Mouse (Mus musculus) cerebellum, postnatal 25 days (tissue): ENCODE measurements around the gene Gbp7.

Source experiments
- DNase-seq, 2 experiments: peaks; one replicate each; pipeline ENCODE4 v3.0.0; 2021; ENCODE audit warnings: mixed read lengths in 2 of 2

Gbp7 gene

DNA sequence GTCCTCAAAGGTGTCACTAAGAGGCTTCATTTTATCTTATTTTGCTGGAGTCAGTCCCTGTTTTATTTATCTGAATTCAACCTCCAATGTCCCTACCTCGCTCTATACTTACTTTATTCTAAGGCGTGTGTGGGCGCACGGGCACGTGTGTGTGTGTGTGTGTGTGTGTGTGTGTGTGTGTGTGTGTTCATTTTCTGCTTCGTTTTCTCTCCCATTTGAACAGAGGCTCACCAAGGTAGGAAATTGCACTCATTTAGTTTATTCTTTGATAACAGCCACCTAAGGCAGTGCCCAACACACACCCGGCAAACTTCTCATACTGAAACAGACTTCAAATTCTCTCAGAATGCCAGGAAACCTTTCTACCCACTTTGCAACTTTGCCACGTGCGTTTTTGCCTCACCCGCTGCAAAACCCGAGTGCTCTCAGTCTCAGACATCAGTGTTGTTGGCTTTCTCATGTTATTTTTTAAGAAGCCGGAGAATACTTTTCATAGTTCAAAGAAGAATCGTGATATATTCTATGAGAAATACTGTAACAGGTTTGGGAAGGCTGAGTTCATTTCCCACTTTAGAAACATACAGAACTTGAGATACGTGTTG, 31.0 kb downstream of the Gbp7 start:
- DNase-seq = no peak

DNA sequence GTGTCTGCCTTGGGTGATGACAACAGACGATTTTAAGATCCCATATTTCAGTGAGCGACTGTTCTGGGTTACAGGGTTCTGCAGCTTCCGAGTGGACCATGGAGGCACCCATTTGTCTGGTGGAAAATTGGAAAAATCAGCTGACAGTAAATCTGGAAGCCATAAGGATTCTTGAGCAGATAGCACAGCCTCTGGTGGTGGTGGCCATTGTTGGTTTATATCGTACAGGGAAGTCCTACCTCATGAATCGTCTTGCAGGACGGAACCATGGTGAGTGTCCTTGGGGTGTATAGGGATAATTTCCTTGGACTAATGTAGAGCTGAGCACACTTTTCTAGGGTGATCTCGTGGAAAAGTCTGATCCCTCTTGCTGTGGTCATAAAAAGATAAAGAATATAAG, 31.5 kb downstream of the Gbp7 start:
- no peak for DNase-seq

DNA sequence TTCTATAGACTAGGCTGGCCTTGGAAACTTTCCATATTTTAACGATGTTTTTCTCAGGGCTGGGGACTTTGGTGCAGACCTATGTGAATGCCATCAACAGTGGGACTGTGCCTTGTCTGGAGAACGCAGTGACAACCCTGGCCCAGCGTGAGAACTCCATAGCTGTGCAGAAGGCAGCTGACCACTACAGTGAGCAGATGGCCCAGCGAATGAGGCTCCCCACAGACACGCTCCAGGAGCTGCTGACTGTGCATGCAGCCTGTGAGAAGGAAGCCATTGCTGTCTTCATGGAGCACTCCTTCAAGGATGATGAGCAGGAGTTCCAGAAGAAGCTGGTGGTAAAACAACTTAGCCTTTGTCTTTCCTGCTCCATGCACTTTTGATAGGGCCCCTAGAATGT, 37.3 kb downstream of the Gbp7 start:
- peak; percentile 33 to 43 for DNase-seq

DNA sequence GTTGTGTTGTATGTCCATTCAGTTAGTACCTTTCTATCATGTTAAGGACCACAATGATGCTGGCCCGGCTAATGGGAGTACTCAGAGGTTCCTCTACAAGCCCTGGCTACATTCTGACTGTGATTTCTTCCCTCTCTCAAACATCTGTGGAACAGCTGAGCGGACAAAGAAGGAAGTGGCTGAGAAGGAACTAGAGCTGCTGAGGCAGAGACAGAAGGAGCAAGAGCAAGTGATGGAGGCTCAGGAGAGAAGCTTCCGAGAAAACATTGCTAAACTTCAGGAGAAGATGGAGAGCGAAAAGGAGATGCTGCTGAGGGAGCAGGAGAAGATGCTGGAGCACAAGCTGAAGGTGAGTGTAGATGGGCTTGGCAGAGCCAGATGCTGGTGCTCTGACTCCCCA, 40.6 kb downstream of the Gbp7 start:
- no peak for DNase-seq

DNA sequence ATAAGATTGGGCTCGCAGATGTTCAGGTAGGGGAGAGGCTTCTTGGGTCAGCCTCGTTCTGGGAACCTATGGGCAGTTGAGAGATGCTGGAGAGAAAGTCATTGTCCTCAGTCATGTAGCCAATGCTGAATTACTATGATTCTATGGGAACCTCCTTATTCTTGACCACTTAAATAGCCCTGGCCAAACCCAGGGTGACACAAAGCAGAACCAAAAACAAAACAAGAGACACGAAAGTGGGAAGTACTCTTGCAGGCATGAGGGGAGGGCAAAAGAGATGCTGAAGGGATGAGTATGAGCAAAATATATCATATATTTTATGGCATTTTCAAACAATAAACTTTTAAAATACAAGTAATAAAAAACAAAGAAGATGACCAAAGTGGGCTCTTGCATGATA, 47.0 kb downstream of the Gbp7 start:
- no peak for DNase-seq

DNA sequence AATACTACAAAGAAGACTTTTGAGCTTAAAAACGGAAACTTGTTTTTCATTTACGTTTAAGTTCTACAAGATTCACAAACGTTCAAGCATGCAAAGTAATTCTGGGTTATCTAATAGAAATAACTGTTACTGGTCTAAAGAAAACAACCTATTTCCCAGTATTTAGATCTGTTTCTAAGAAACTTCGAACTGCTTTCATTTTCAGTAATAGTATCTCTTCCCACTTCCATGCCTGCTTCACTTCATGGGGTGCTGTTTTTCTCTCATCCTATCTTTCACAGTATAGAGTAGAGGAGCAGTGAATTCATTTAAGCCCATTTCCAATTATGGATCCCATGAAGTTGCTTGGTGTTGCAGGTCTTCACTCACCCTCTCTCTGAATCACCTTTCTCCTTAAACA, 48.2 kb downstream of the Gbp7 start:
- DNase-seq = no peak

DNA sequence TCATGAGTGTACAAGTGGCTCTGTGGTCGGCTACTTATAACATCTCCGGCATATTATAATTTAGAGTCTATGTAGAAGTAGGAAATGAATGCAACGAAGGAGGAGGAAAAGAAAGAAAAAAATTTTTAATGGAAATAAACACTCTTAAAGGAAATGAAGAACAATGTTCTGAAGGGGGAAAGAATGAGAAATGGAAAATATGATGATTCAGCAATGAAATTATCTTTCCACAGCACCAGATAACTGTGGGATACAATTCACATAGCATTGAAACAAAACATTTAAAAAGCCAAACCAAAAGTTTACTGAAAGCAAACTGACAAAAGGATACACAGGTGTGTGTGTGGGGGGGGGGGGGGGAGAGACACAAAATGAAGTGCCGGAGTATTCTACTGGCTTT, 52.9 kb downstream of the Gbp7 start:
- no peak for DNase-seq

DNA sequence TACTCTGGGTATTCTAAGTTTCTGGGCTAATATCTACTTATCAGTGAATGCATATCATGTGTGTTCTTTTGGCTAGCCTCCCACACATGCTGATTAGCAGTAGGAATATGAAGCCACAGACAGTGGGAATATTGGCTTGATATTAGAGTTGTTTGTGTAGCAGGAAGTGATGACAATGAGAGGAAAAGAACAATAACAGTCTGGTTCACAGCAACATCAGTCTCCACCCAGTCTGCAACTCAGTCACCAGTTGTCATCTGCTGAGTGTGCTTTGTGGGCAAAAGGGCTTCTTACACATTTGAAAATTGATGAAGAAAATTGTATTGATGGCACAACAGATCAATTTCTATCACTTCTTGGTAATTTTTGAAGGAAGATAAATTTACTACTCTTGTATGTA, 57.2 kb downstream of the Gbp7 start:
- DNase-seq = no peak

DNA sequence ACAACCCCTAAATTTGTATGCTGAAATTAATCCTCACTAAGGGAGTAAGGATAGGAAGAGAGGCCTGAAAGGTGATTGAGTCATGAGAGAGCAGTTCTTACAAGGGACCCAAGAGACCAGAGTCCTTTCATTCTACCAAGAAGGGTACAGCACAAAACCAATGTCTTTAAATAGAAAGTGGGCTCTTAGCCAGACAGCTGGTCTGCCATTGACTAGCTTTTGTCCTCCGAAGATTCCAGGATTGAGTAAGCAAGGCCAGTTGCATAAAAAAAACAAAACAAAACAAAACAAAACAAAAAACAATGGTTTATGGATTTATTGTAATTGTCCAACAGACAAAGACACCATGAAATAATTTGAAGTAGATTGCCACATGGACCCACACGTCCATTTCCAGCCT, 58.7 kb downstream of the Gbp7 start:
- no peak for DNase-seq

DNA sequence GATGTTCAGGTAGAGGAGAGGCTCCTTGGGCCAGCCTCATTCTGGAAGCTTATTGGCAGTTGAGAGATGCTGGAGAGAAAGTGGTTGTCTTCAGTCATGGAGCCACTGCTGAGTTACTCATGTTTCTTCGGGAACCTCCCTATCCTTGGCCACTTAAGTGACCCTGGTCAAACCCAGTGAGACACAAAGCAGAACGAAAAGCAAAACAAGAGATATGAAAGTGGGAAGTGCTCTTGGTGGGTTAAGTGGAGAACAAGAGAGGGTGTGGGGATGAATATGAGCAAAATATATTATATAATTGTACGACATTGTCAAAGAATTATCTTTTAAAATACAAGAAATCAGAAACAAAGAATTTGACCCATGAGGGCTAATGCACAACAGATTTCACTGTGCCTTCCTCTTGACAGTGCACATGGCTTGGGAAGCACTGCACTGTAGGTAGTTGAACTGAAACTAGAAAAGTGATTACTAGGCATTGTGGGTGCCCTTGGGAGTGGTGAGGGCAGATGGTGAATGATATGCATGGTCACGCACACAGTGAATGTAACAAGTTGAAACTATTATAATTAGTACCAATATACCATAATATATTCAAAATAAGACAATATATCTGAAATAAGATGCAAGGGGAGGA, 60.4 kb downstream of the Gbp7 start:
- no peak for DNase-seq

DNA sequence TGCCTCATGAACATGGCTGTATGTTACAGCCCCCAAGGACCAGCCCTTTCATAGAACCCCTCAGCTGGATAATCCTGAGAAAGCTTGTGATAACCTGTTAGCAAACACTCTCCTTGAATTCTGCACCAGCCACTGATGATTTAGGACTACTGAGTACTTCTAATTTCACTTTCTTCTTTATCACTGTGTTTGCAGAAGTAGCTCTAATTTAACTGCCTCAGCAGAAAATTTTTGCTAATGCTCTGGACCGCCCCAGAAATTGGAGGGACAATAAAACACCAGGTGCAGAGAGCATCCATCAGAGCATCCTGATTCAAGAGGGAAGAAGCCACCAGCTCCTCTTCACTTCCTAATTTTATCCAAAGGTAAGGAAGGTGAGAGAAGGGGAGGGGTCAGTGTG, 64.4 kb downstream of the Gbp7 start, which contains the start of gene Gbp2b:
TSS of gene Gbp2b (plus strand) at position 301 of the 400 bp plus-strand sequence.
- DNase-seq = no peak

DNA sequence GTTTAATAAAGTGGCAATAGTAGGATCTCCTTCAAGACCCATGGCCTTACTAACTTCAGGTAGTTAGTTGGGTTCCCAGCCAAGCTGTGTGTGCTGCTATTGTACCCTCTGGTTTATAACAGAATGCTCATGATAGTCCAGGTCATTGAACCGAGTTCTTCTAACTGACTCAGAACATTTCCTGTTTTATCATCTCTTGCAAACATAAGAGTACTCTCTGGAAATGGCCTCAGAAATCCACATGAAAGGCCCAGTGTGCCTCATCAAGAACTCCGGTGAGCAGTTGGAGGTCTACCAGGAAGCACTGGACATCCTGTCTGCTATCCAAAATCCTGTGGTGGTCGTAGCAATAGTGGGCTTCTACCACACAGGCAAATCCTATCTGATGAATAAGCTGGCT, 67.8 kb downstream of the Gbp7 start:
- no peak for DNase-seq
